In the genomic region with DNA sequence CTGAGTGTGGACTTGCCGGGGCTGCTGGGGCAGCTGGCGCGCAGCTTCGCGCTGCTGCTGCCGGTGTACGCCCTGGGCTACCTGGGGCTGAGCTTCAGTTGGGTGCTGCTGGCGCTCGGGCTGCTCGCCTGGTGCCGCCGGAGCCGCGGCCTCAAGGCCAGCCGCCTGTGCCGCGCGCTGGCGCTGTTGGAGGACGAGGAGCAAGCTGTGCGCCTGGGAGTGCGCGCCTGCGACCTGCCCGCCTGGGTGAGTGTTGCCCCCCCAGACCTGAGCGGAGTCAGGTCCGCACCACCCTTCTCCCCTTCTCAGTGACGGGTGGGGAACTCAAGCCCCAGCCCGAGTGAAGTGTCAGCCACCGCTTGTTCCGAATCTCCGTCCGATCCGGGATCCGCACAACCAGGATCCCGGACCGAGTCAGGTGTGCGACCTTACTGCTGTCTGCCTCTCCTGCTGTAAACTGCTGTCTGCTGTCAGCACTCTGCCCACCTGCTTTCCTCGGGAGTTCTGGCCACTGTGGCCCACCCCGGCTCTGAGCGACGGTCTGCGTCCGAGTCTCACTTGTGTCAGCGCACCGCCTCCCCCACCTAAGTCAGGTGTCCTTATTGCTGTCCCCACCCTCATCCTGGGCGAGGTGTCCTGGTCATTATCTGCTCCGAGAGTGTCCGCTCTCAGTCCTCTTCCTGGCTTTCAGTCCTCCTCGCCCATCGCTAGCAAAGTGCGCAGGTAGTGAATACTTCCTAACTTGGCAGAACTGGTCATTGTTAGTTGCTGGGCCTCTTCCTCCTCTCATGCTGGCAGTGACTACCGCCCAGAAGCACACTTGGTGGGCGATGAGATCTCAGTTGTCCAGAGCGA, we compare ENCODE assay signal across 8 mouse cellular contexts. TPM values are rescaled to one million over a fixed set of nuclear protein-coding genes. Genes with fewer than 3 reads are reported as not detected.
DNase-seq lines count a peak whose midpoint lies in the region; ATAC-seq lines count a peak whose summit lies in the region.

No protein-coding gene starts in this region.

- intact Hi-C loops in left cerebral cortex, postnatal 10 days (cut with DNase I): loop anchor here (5.0 kb wide), 1 partner anchor 336 kb away; no protein-coding TSS in a partner anchor

- no peaks in the 10 kb centered on the region for H3K27me3 ChIP-seq in forebrain, embryonic 16.5 days (replicated peaks; ENCODE audit: control insufficient read depth, insufficient read depth, low read length)
- no peaks in the 10 kb centered on the region for H3K27me3 ChIP-seq in hindbrain, embryonic 14.5 days (ENCODE audit: control insufficient read depth, insufficient read depth, low read length)

- under 1% methylated on average over 49 of the region's 55 CpGs for WGBS in forebrain, embryonic 16.5 days
- WGBS in hindbrain, embryonic 14.5 days: under 1% methylated on average over 55 of the region's 55 CpGs
- under 1% methylated on average over 49 of the region's 55 CpGs for WGBS in macrophage (ENCODE audit: missing documents)

- H3K4me3 ChIP-seq in forebrain, embryonic 16.5 days (replicated peaks; ENCODE audit: low read length): peak overlapping the region; percentile 97
- H3K4me3 ChIP-seq in hindbrain, embryonic 14.5 days (replicated peaks; ENCODE audit: low read length): peak overlapping the region; percentile 93
- peak overlapping the region; percentile 97 for H3K4me3 ChIP-seq in macrophage (ENCODE audit: inconsistent target)

- H3K4me1 ChIP-seq in forebrain, embryonic 16.5 days (replicated peaks; ENCODE audit: control insufficient read depth, insufficient read depth, low read length): peaks cover 9% of the 10 kb centered on the region
- peaks cover 13% of the 10 kb centered on the region for H3K4me1 ChIP-seq in hindbrain, embryonic 14.5 days (replicated peaks; ENCODE audit: control insufficient read depth, insufficient read depth, low read length)

- H3K9me3 ChIP-seq in forebrain, embryonic 16.5 days (ENCODE audit: control insufficient read depth, low read length): no peaks in the 10 kb centered on the region
- no peaks in the 10 kb centered on the region for H3K9me3 ChIP-seq in hindbrain, embryonic 14.5 days (ENCODE audit: control insufficient read depth, low read length)

- H3K36me3 ChIP-seq in forebrain, embryonic 16.5 days (ENCODE audit: control insufficient read depth, insufficient read depth): no peaks in the 10 kb centered on the region
- no peaks in the 10 kb centered on the region for H3K36me3 ChIP-seq in hindbrain, embryonic 14.5 days (replicated peaks; ENCODE audit: control insufficient read depth, insufficient read depth)
- H3K36me3 ChIP-seq in macrophage (ENCODE audit: inconsistent target): no peaks in the 10 kb centered on the region

- H3K4me2 ChIP-seq in forebrain, embryonic 16.5 days (ENCODE audit: low read length): peak overlapping the region; percentile 96
- H3K4me2 ChIP-seq in hindbrain, embryonic 14.5 days (replicated peaks): peak overlapping the region; percentile 94

- H3K27ac ChIP-seq in forebrain, embryonic 16.5 days (ENCODE audit: low read length): peak overlapping the region; percentile 91
- peak overlapping the region; percentile 96 for H3K27ac ChIP-seq in hindbrain, embryonic 14.5 days
- H3K27ac ChIP-seq in macrophage: peak overlapping the region; percentile 33; the same call in 1 of the 2 replicates

- peak; percentile 19 for DNase-seq in layer of hippocampus, adult 11-12 months (ENCODE audit: low spot score)
- no peak for DNase-seq in layer of hippocampus, adult 9-10 months (ENCODE audit: low spot score)
- DNase-seq in cerebellum, adult 11-12 months: peak; percentile 64
- no peak for DNase-seq in hindbrain, embryonic 14.5 days (ENCODE audit: low spot score)
- DNase-seq in left cerebral cortex, postnatal 10 days (ENCODE audit: extremely low spot score in 1 of 2, low spot score in 2 of 2): peak; percentile 21 to 66
- DNase-seq in right cerebral cortex, postnatal 25 days: peak; percentile 31

- peaks cover 52% of the 10 kb centered on the region for H3K79me2 ChIP-seq in macrophage (ENCODE audit: inconsistent target)

- ATAC-seq in forebrain, embryonic 16.5 days: no peak; the same call in 1 of the 2 replicates
- ATAC-seq in hindbrain, embryonic 14.5 days (ENCODE audit: low FRiP score): no peak; the same call in none of the 2 replicates

- peak overlapping the region; percentile 97 for H3K9ac ChIP-seq in forebrain, embryonic 16.5 days (replicated peaks; ENCODE audit: low read depth, low read length)
- peak overlapping the region; percentile 95 for H3K9ac ChIP-seq in hindbrain, embryonic 14.5 days

RNA-seq across cellular contexts. Expression of gene Esyt2, which starts 0.7 kb away (rescaled TPM):
- polyA plus RNA-seq in forebrain, embryonic 16.5 days (2015; fragmentation: Nextera tagmentation; extraction: Ambion mirVana): 12.9 and 13.5 TPM in 2 replicates
- polyA plus RNA-seq in hindbrain, embryonic 14.5 days (2014; fragmentation: Nextera tagmentation; extraction: Ambion mirVana): 17.2 and 19.1 TPM in 2 replicates
- 10 to 100 TPM; 56.8 to 62.1 TPM for total RNA-seq in left cerebral cortex, postnatal 10 days (2021)
- total RNA-seq in macrophage (2018; cell fraction: chromatin; rRNA removed): 100 to 1,000 TPM in 1 of 26 experiments, 10 to 100 TPM in 25; 43.0 to 100 (median 77.0) TPM
- total RNA-seq in macrophage (2018; cell fraction: cytosol; rRNA removed): 10 to 100 TPM; 16.6 to 29.5 (median 22.2) TPM
- total RNA-seq in macrophage (2018; cell fraction: nucleus; rRNA removed): 10 to 100 TPM; 31.6 to 85.3 (median 47.7) TPM
- 15.8 to 18.5 TPM (median 17.3 TPM) in 3 replicates for polyA plus RNA-seq in macrophage (2018)

RNA-seq across cellular contexts. Expression of gene Gm11027, which starts 6.5 kb away (rescaled TPM):
- polyA plus RNA-seq in forebrain, embryonic 16.5 days (2015; fragmentation: Nextera tagmentation; extraction: Ambion mirVana): not detected in 2 replicates
- polyA plus RNA-seq in hindbrain, embryonic 14.5 days (2014; fragmentation: Nextera tagmentation; extraction: Ambion mirVana): not detected in 2 replicates
- not detected for total RNA-seq in left cerebral cortex, postnatal 10 days (2021)
- not detected for total RNA-seq in macrophage (2018; cell fraction: chromatin; rRNA removed)
- total RNA-seq in macrophage (2018; cell fraction: cytosol; rRNA removed): not detected
- not detected for total RNA-seq in macrophage (2018; cell fraction: nucleus; rRNA removed)
- not detected in 3 replicates for polyA plus RNA-seq in macrophage (2018)

RNA-seq across cellular contexts. Expression of gene Wdr60, which starts 18.8 kb away (rescaled TPM):
- polyA plus RNA-seq in forebrain, embryonic 16.5 days (2015; fragmentation: Nextera tagmentation; extraction: Ambion mirVana): 15.7 and 18.5 TPM in 2 replicates
- 17.9 and 18.3 TPM in 2 replicates for polyA plus RNA-seq in hindbrain, embryonic 14.5 days (2014; fragmentation: Nextera tagmentation; extraction: Ambion mirVana)
- 10 to 100 TPM; 12.9 to 14.3 TPM for total RNA-seq in left cerebral cortex, postnatal 10 days (2021)
- total RNA-seq in macrophage (2018; cell fraction: chromatin; rRNA removed): 10 to 100 TPM in 20 of 26 experiments, 1 to 10 TPM in 6; 2.9 to 42.3 (median 22.1) TPM
- 1 to 10 TPM; 1.7 to 9.5 (median 4.5) TPM for total RNA-seq in macrophage (2018; cell fraction: cytosol; rRNA removed)
- 10 to 100 TPM in 16 of 26 experiments, 1 to 10 TPM in 10; 2.1 to 24.9 (median 10.7) TPM for total RNA-seq in macrophage (2018; cell fraction: nucleus; rRNA removed)
- 3.9 to 8.8 TPM (median 4.2 TPM) in 3 replicates for polyA plus RNA-seq in macrophage (2018)

Comparison
In these comparisons a context has a peak if more than half of its experiments do, and no peak if none do; other contexts are left out.
1. DNase-seq: peak in layer of hippocampus, adult 11-12 months (single experiment), cerebellum, adult 11-12 months (single experiment), left cerebral cortex, postnatal 10 days (2 of 2) and right cerebral cortex, postnatal 25 days (single experiment); none in layer of hippocampus, adult 9-10 months (single experiment) and hindbrain, embryonic 14.5 days (single experiment).
2. H3K27ac ChIP-seq: peak in every context shown above with its lines; median percentile 96 in hindbrain, embryonic 14.5 days; 91 in forebrain, embryonic 16.5 days; 33 in macrophage.
3. Peak in every context shown above with its lines, with median percentiles within 50 percentile points of each other: H3K4me3 ChIP-seq.